Mouse (Mus musculus) MEL (cell line): ENCODE data around the gene Lcmt1. TPM values are rescaled to one million over a fixed set of nuclear protein-coding genes. Genes with fewer than 3 reads are reported as not detected.

Experiments used
- DNase-seq: peaks from one replicate; pipeline ENCODE4 v3.0.0; 2011; ENCODE audit warnings: low read depth, low spot score
- H3K27ac ChIP-seq: 2 replicates; pipeline ENCODE4 v1.5.1; 2012; ENCODE audit warnings: low read depth, mild to moderate bottlenecking, control low read depth, low read length, moderate library complexity; ENCODE audit not compliant: control insufficient read depth
- H3K27me3 ChIP-seq, 2 experiments: fragments of 150-350 bp in 1 of 2; sonication (generic) in 1 of 2; 2 replicates each; pipeline ENCODE4 v1.6.1; 2012; ENCODE audit warnings: low read length in 2 of 2, mild to moderate bottlenecking in 2 of 2, improper control_type of control experiment in 1 of 2, moderate library complexity in 1 of 2; ENCODE audit not compliant: insufficient read depth in 2 of 2, control insufficient read depth in 1 of 2
- H3K36me3 ChIP-seq, 2 experiments: 2 replicates each; pipeline ENCODE4 v1.6.1; 2012 to 2014; ENCODE audit warnings: low read length in 2 of 2, improper control_type of control experiment in 1 of 2, inconsistent platforms in 1 of 2, mild to moderate bottlenecking in 1 of 2; ENCODE audit not compliant: insufficient read depth in 2 of 2, control insufficient read depth in 1 of 2
- H3K4me1 ChIP-seq, 2 experiments: fragments of 150-350 bp in 1 of 2; sonication (generic) in 1 of 2; 2 replicates each; pipeline ENCODE4 v1.6.1; 2012; ENCODE audit warnings: low read length in 2 of 2, improper control_type of control experiment in 1 of 2, mild to moderate bottlenecking in 1 of 2; ENCODE audit not compliant: insufficient read depth in 2 of 2, control insufficient read depth in 1 of 2
- H3K4me3 ChIP-seq, 2 experiments: fragments of 150-350 bp in 1 of 2; sonication (generic) in 1 of 2; 2 replicates each; pipeline ENCODE4 v1.5.1; 2012; ENCODE audit warnings: low read depth in 2 of 2, low read length in 2 of 2, mild to moderate bottlenecking in 2 of 2, moderate library complexity in 2 of 2, control low read depth in 1 of 2, improper control_type of control experiment in 1 of 2; ENCODE audit not compliant: control insufficient read depth in 1 of 2, insufficient read depth in 1 of 2
- H3K79me2 ChIP-seq: 2 replicates; pipeline ENCODE4 v1.6.1; 2012; ENCODE audit warnings: mild to moderate bottlenecking, low read length, moderate library complexity; ENCODE audit not compliant: control insufficient read depth, poor library complexity, insufficient read depth
- H3K9ac ChIP-seq: 2 replicates; pipeline ENCODE4 v1.6.1; 2012; ENCODE audit warnings: low read depth, mild to moderate bottlenecking, control low read depth, low read length, moderate library complexity; ENCODE audit not compliant: control insufficient read depth, poor library complexity, severe bottlenecking
- H3K9me3 ChIP-seq: fragments of 150-350 bp; sonication (generic); replicated peaks from 2 replicates; pipeline ENCODE4 v1.6.1; 2012; ENCODE audit warnings: mild to moderate bottlenecking, low read length, improper control_type of control experiment, moderate library complexity; ENCODE audit not compliant: insufficient read depth
- CHD1 ChIP-seq: IDR thresholded peaks from 2 replicates; pipeline ENCODE4 v1.6.1; 2012; ENCODE audit warnings: low read depth, mild to moderate bottlenecking, inconsistent platforms, low read length, improper control_type of control experiment
- E2F4 ChIP-seq: IDR thresholded peaks from 2 replicates; pipeline ENCODE4 v1.6.1; 2011; ENCODE audit warnings: low read depth, low read length, improper control_type of control experiment, borderline replicate concordance
- EP300 ChIP-seq, 2 experiments: IDR thresholded peaks; 2 replicates each; pipeline ENCODE4 v1.6.1; 2011; ENCODE audit warnings: improper control_type of control experiment in 2 of 2, low read length in 2 of 2, low read depth in 1 of 2, mild to moderate bottlenecking in 1 of 2
- GABPA ChIP-seq: IDR thresholded peaks from 2 replicates; pipeline ENCODE4 v1.6.1; 2012; ENCODE audit warnings: low read depth, mild to moderate bottlenecking, inconsistent platforms, low read length, improper control_type of control experiment, moderate library complexity
- GATA1 ChIP-seq: IDR thresholded peaks from 2 replicates; pipeline ENCODE4 v1.6.1; 2011; ENCODE audit warnings: low read depth, low read length, improper control_type of control experiment
- KAT2A ChIP-seq: conservative IDR thresholded peaks from 2 replicates; pipeline ENCODE4 v1.6.1; 2012; ENCODE audit warnings: low read depth, low read length, improper control_type of control experiment, inconsistent platforms
- MAZ ChIP-seq: IDR thresholded peaks from 2 replicates; pipeline ENCODE4 v1.6.1; 2012; ENCODE audit warnings: low read depth, mild to moderate bottlenecking, inconsistent platforms, low read length, improper control_type of control experiment
- MYC ChIP-seq: IDR thresholded peaks from 2 replicates; pipeline ENCODE4 v1.6.1; 2011; ENCODE audit warnings: low read depth, mild to moderate bottlenecking, low read length, improper control_type of control experiment, moderate library complexity
- NRF1 ChIP-seq: IDR thresholded peaks from 2 replicates; pipeline ENCODE4 v1.6.1; 2014; ENCODE audit warnings: low read depth, mild to moderate bottlenecking, inconsistent platforms, low read length, improper control_type of control experiment, moderate library complexity; ENCODE audit not compliant: poor library complexity, insufficient read depth, severe bottlenecking
- POLR2A ChIP-seq, 2 experiments: IDR thresholded peaks; 2 replicates each; pipeline ENCODE4 v1.6.1; 2011 to 2012; ENCODE audit warnings: low read length in 2 of 2, mild to moderate bottlenecking in 2 of 2, control low read depth in 1 of 2, improper control_type of control experiment in 1 of 2, low read depth in 1 of 2, moderate library complexity in 1 of 2; ENCODE audit not compliant: control insufficient read depth in 1 of 2, insufficient read depth in 1 of 2, poor library complexity in 1 of 2
- RCOR1 ChIP-seq: IDR thresholded peaks from 2 replicates; pipeline ENCODE4 v1.6.1; 2012; ENCODE audit warnings: low read depth, mild to moderate bottlenecking, inconsistent platforms, low read length, improper control_type of control experiment
- SIN3A ChIP-seq: IDR thresholded peaks from 2 replicates; pipeline ENCODE4 v1.6.1; 2012; ENCODE audit warnings: low read length, improper control_type of control experiment, inconsistent platforms
- SMC3 ChIP-seq: IDR thresholded peaks from 2 replicates; pipeline ENCODE4 v1.6.1; 2011; ENCODE audit warnings: low read depth, low read length, improper control_type of control experiment
- TBP ChIP-seq: IDR thresholded peaks from 2 replicates; pipeline ENCODE4 v1.8.0; 2011; ENCODE audit warnings: low read depth, low read length, improper control_type of control experiment
- UBTF ChIP-seq: IDR thresholded peaks from 2 replicates; pipeline ENCODE4 v1.6.1; 2012; ENCODE audit warnings: low read depth, mild to moderate bottlenecking, inconsistent platforms, low read length, improper control_type of control experiment, moderate library complexity, borderline replicate concordance; ENCODE audit not compliant: insufficient read depth
- USF2 ChIP-seq, 2 experiments: IDR thresholded peaks; 2 replicates each; pipeline ENCODE4 v1.6.1; 2011 to 2012; ENCODE audit warnings: improper control_type of control experiment in 2 of 2, low read length in 2 of 2, borderline replicate concordance in 1 of 2, inconsistent platforms in 1 of 2, low read depth in 1 of 2, mild to moderate bottlenecking in 1 of 2; ENCODE audit not compliant: insufficient read depth in 1 of 2
- polyA plus RNA-seq, 2 experiments: library from polyadenylated mRNA; stranded (reverse) in 1 of 2; unstranded in 1 of 2; fragments of >175 nt in 1 of 2; fragments of >200 nt in 1 of 2; gene quantifications; 2 replicates each; pipeline versions ENCODE4 v1.2.1 to v1.2.4; 2012; ENCODE audit warnings: low replicate concordance in 2 of 2, low read depth in 1 of 2; ENCODE audit not compliant: insufficient read length in 2 of 2, insufficient read depth in 1 of 2, missing spikeins in 1 of 2
- total RNA-seq: library from RNA; depleted of rRNA; stranded (reverse); fragments of 300-350 nt; gene quantifications from 2 replicates; pipeline ENCODE4 v1.2.3, GENCODE M21; 2012

Gene Lcmt1
- total and polyA plus RNA-seq, 3 experiments = 44.4 to 51.7 TPM; not detected in 1

GRCm38 (mm10) chr7:123385693-123386407 is 16.3 kb downstream of the Lcmt1 start:
- Histone ChIP-seq H3K27me3 (no peaks in the 10 kb centered on the region), H3K4me3 (no peak overlapping the region), H3K79me2 (peaks cover 9% of the 10 kb centered on the region), H3K4me1 (no peaks in the 10 kb centered on the region), H3K36me3 (no peaks in the 10 kb centered on the region; a peak in 1 of 4 replicates), H3K27ac (no peak overlapping the region), H3K9ac (no peak overlapping the region), H3K9me3 (no peaks in the 10 kb centered on the region)
- TF ChIP-seq TBP (no peak), RCOR1 (no peak), KAT2A (no peak), MYC (no peak), UBTF (no peak), USF2 (IDR thresholded peaks at IDR 0.05; ENCODE audit: borderline replicate concordance in 1 of 2, insufficient read depth in 1 of 2, low read depth in 1 of 2, low read length in 2 of 2) (no peak), CHD1 (no peak)
- no peak for DNase-seq

GRCm38 (mm10) chr7:123389686-123390280 is 20.2 kb downstream of the Lcmt1 start:
- H3K4me3 ChIP-seq = no peak overlapping the region
- H3K79me2 ChIP-seq = no peaks in the 10 kb centered on the region
- H3K27me3 ChIP-seq = no peaks in the 10 kb centered on the region
- TF ChIP-seq EP300 (IDR thresholded peaks at IDR 0.05; ENCODE audit: low read depth in 1 of 2, low read length in 2 of 2) (no peak), GATA1 (no peak), SMC3 (no peak), E2F4 (no peak), KAT2A (no peak), POLR2A (IDR thresholded peaks at IDR 0.05; ENCODE audit: control insufficient read depth in 1 of 2, insufficient read depth in 1 of 2, low read depth in 1 of 2, low read length in 2 of 2, poor library complexity in 1 of 2) (no peak), MAZ (no peak), NRF1 (no peak), SIN3A (no peak), GABPA (no peak), RCOR1 (no peak)
- DNase-seq = no peak
- H3K4me1 ChIP-seq = no peaks in the 10 kb centered on the region
- H3K9me3 ChIP-seq = no peaks in the 10 kb centered on the region
- H3K36me3 ChIP-seq = no peaks in the 10 kb centered on the region; a peak in 1 of 4 replicates
- no peak overlapping the region for H3K27ac ChIP-seq
- H3K9ac ChIP-seq = no peak overlapping the region
